ENCODE assay signal across 21 mouse cellular contexts in the genomic region with DNA sequence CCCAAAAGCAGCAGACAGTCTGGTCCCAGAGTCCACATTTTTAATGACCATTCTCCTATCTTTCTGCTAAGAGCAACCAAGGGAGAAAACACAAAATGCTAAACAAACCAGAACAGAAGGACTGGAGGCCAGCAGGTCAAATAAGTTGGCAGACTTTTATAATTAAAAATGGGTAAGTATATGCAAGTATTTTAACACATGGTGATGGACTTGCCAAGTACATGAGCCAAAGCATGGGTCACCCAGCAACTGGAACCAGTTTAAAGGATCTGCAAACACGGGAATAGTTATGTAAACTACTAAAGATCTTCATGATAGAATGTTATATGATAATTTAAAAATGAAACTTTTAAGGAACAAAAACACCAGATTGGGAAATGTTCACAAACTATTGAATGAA. TPM values are rescaled to one million over a fixed set of nuclear protein-coding genes. Genes with fewer than 3 reads are reported as not detected.
DNase-seq lines count a peak whose midpoint lies in the region; ATAC-seq and TF ChIP-seq lines count a peak whose summit lies in the region.
"Had no signal": no experiment of that assay in that cellular context is flagged by ENCODE, and none has a peak within 500 bp of the region (broad histone marks: within the 10 kb centered on the region; RNA-seq: fewer than 3 reads in every experiment).

No protein-coding gene starts in this region.

- no peak overlapping the region for H3K4me2 ChIP-seq in heart, embryonic 15.5 days
- H3K4me2 ChIP-seq in liver, postnatal 0 days (ENCODE audit: low read depth, low read length): no peak overlapping the region
- no peak overlapping the region for H3K4me2 ChIP-seq in lung, postnatal 0 days (replicated peaks; ENCODE audit: low read depth, low read length)
- H3K4me2 ChIP-seq: hindbrain, embryonic 15.5 days; kidney, embryonic 15.5 days; limb, embryonic 15.5 days; midbrain, embryonic 13.5 days had no signal

- H3K79me2 ChIP-seq in liver, adult 2 months (ENCODE audit: control insufficient read depth, insufficient read depth, low read length): no peaks in the 10 kb centered on the region; the same call in 1 of the 2 replicates

- no peak for ATAC-seq in heart, embryonic 15.5 days (replicated peaks; ENCODE audit: insufficient number of reproducible peaks, insufficient read depth, low FRiP score, low read depth)
- ATAC-seq in liver, postnatal 0 days: no peak
- peak; percentile 31 for ATAC-seq in lung, postnatal 0 days
- ATAC-seq: intestine, embryonic 16.5 days; midbrain, embryonic 13.5 days; Patski had no signal

- WGBS in heart, embryonic 15.5 days: 71% methylated on average over 1 of the region's 1 CpGs
- WGBS in liver, adult 2 months: 21% methylated on average over 1 of the region's 1 CpGs
- 70% methylated on average over 1 of the region's 1 CpGs for WGBS in liver, postnatal 0 days (ENCODE audit: insufficient replicate concordance)
- 35% methylated on average over 1 of the region's 1 CpGs for WGBS in lung, postnatal 0 days

- TF ChIP-seq CTCF in liver, adult 2 months (IDR thresholded peaks at IDR 0.05; ENCODE audit: low read depth, low read length): no peak
- no peak for TF ChIP-seq CTCF in liver, postnatal 0 days (IDR thresholded peaks at IDR 0.05; ENCODE audit: low read depth)
- TF ChIP-seq CTCF in lung, postnatal 0 days (IDR thresholded peaks at IDR 0.05): no peak

- no peak for TF ChIP-seq POLR2A in liver, adult 2 months (IDR thresholded peaks at IDR 0.05; ENCODE audit: extremely low read depth, insufficient read depth, low read length)

- H3K4me3 ChIP-seq in heart, embryonic 15.5 days: no peak overlapping the region
- H3K4me3 ChIP-seq in liver, adult 2 months (ENCODE audit: insufficient read depth, low read depth, low read length): no peak overlapping the region
- no peak overlapping the region for H3K4me3 ChIP-seq in liver, postnatal 0 days (ENCODE audit: low read depth, low read length)
- H3K4me3 ChIP-seq in lung, postnatal 0 days (ENCODE audit: low read depth, low read length): no peak overlapping the region
- H3K4me3 ChIP-seq: embryonic facial prominence, embryonic 10.5 days; gastrocnemius, adult 2 months; hindbrain, embryonic 15.5 days; kidney, embryonic 15.5 days; limb, embryonic 15.5 days; megakaryocyte, embryonic 14.5 days; midbrain, embryonic 13.5 days had no signal

- H3K27me3 ChIP-seq in heart, embryonic 15.5 days: no peaks in the 10 kb centered on the region
- no peaks in the 10 kb centered on the region for H3K27me3 ChIP-seq in liver, adult 2 months (ENCODE audit: control insufficient read depth, insufficient read depth, low read length)
- H3K27me3 ChIP-seq in liver, postnatal 0 days (ENCODE audit: insufficient read depth, low read length): no peaks in the 10 kb centered on the region
- H3K27me3 ChIP-seq in lung, postnatal 0 days (replicated peaks; ENCODE audit: insufficient read depth, low read length): no peaks in the 10 kb centered on the region
- H3K27me3 ChIP-seq: hindbrain, embryonic 15.5 days; kidney, embryonic 15.5 days; limb, embryonic 15.5 days; megakaryocyte, embryonic 14.5 days; midbrain, embryonic 13.5 days; Patski had no signal

- intact Hi-C loops in left cerebral cortex, postnatal 10 days (cut with DNase I): no loop called here

- peak overlapping the region; percentile 31; the same call in 1 of the 2 replicates for H3K27ac ChIP-seq in heart, embryonic 15.5 days
- no peak overlapping the region for H3K27ac ChIP-seq in liver, adult 2 months (replicated peaks; ENCODE audit: insufficient read depth, low read depth, low read length)
- H3K27ac ChIP-seq in liver, postnatal 0 days (ENCODE audit: low read depth): no peak overlapping the region
- no peak overlapping the region for H3K27ac ChIP-seq in lung, postnatal 0 days (ENCODE audit: low read length)
- H3K27ac ChIP-seq: embryonic facial prominence, embryonic 10.5 days; gastrocnemius, adult 2 months; hindbrain, embryonic 15.5 days; kidney, embryonic 15.5 days; limb, embryonic 15.5 days; midbrain, embryonic 13.5 days had no signal

- peaks cover 10% of the 10 kb centered on the region; the same call in 1 of the 2 replicates for H3K36me3 ChIP-seq in heart, embryonic 15.5 days
- H3K36me3 ChIP-seq in liver, adult 2 months (ENCODE audit: control insufficient read depth, insufficient read depth, low read length): peaks cover 10% of the 10 kb centered on the region
- peaks cover 27% of the 10 kb centered on the region; the same call in 1 of the 2 replicates for H3K36me3 ChIP-seq in liver, postnatal 0 days (replicated peaks; ENCODE audit: insufficient read depth, low read length)
- H3K36me3 ChIP-seq in lung, postnatal 0 days (ENCODE audit: insufficient read depth, low read length): no peaks in the 10 kb centered on the region

- no peak overlapping the region for H3K9ac ChIP-seq in heart, embryonic 15.5 days
- no peak overlapping the region for H3K9ac ChIP-seq in liver, adult 2 months (ENCODE audit: low read depth, low read length)
- no peak overlapping the region for H3K9ac ChIP-seq in liver, postnatal 0 days (replicated peaks)
- H3K9ac ChIP-seq in lung, postnatal 0 days (replicated peaks; ENCODE audit: low read depth): no peak overlapping the region
- H3K9ac ChIP-seq: hindbrain, embryonic 15.5 days; kidney, embryonic 15.5 days; limb, embryonic 15.5 days; midbrain, embryonic 13.5 days had no signal

- DNase-seq in heart, postnatal 4 days: no peak
- DNase-seq in liver, adult 2 months (ENCODE audit: extremely low read depth, low read depth, low spot score): peak; percentile 86
- no peak for DNase-seq in liver, postnatal 0 days
- peak; percentile 62 for DNase-seq in Muller cell, postnatal 12 days (ENCODE audit: inconsistent ontology term)
- peak; percentile 61 for DNase-seq in lung, postnatal 0 days (ENCODE audit: low spot score)
- DNase-seq in left cerebral cortex, postnatal 10 days (ENCODE audit: extremely low spot score in 1 of 2, low spot score in 2 of 2): no peak
- DNase-seq: adrenal gland, adult 2 months; cerebellum, adult 11-12 months; cerebellum, postnatal 10 days; gastrocnemius, adult 2 months; heart, postnatal 36 days; layer of hippocampus, adult 9-11 months had no signal

- no peak for TF ChIP-seq EP300 in liver, postnatal 0 days (IDR thresholded peaks at IDR 0.05; ENCODE audit: low read depth)
- no peak for TF ChIP-seq EP300 in lung, postnatal 0 days (IDR thresholded peaks at IDR 0.05)

- H3K4me1 ChIP-seq in heart, embryonic 15.5 days (replicated peaks): peaks cover 32% of the 10 kb centered on the region
- peaks cover 18% of the 10 kb centered on the region for H3K4me1 ChIP-seq in liver, adult 2 months (ENCODE audit: control insufficient read depth, insufficient read depth, low read length)
- peaks cover 10% of the 10 kb centered on the region; the same call in 1 of the 2 replicates for H3K4me1 ChIP-seq in liver, postnatal 0 days (ENCODE audit: insufficient read depth)
- H3K4me1 ChIP-seq in lung, postnatal 0 days (ENCODE audit: insufficient read depth, low read depth, low read length): peaks cover 12% of the 10 kb centered on the region; the same call in 1 of the 2 replicates
- H3K4me1 ChIP-seq: embryonic facial prominence, embryonic 10.5 days; hindbrain, embryonic 15.5 days; kidney, embryonic 15.5 days; limb, embryonic 15.5 days; midbrain, embryonic 13.5 days had no signal

- H3K9me3 ChIP-seq in heart, embryonic 15.5 days (replicated peaks): no peaks in the 10 kb centered on the region
- H3K9me3 ChIP-seq in liver, postnatal 0 days (ENCODE audit: low read length): no peaks in the 10 kb centered on the region
- no peaks in the 10 kb centered on the region for H3K9me3 ChIP-seq in lung, postnatal 0 days (ENCODE audit: low read length)
- H3K9me3 ChIP-seq: embryonic facial prominence, embryonic 10.5 days; hindbrain, embryonic 15.5 days; kidney, embryonic 15.5 days; limb, embryonic 15.5 days; megakaryocyte, embryonic 14.5 days; midbrain, embryonic 13.5 days had no signal

RNA-seq across cellular contexts. Expression of gene Fcf1, which starts 18.3 kb away (rescaled TPM):
- polyA plus RNA-seq in heart, embryonic 15.5 days (2015; fragmentation: Nextera tagmentation; extraction: Ambion mirVana): 87.0 and 88.0 TPM in 2 replicates
- total RNA-seq in heart, postnatal 4 days (2021): 10 to 100 TPM; 47.9 to 49.5 TPM
- total RNA-seq in liver, adult 2 months (2014; rRNA removed): 47.5 and 59.7 TPM in 2 replicates
- 21.7 and 23.2 TPM in 2 replicates for polyA plus RNA-seq in liver, adult 2 months (2012; rRNA removed)
- 66.0 and 74.5 TPM in 2 replicates for polyA plus RNA-seq in liver, postnatal 0 days (2015; fragmentation: Nextera tagmentation; extraction: Ambion mirVana)
- 97.1 and 114 TPM in 2 replicates for polyA plus RNA-seq in lung, postnatal 0 days (2015; fragmentation: Nextera tagmentation; extraction: Ambion mirVana)
- total RNA-seq in left cerebral cortex, postnatal 10 days (2021): 10 to 100 TPM; 33.3 to 34.0 TPM

RNA-seq across cellular contexts. Expression of gene Arel1, which starts 18.3 kb away (rescaled TPM):
- polyA plus RNA-seq in heart, embryonic 15.5 days (2015; fragmentation: Nextera tagmentation; extraction: Ambion mirVana): 10.4 and 12.7 TPM in 2 replicates
- total RNA-seq in heart, postnatal 4 days (2021): 10 to 100 TPM; 38.5 to 40.1 TPM
- 22.2 and 22.4 TPM in 2 replicates for total RNA-seq in liver, adult 2 months (2014; rRNA removed)
- 17.6 and 21.0 TPM in 2 replicates for polyA plus RNA-seq in liver, adult 2 months (2012; rRNA removed)
- 5.2 and 6.9 TPM in 2 replicates for polyA plus RNA-seq in liver, postnatal 0 days (2015; fragmentation: Nextera tagmentation; extraction: Ambion mirVana)
- 7.3 and 7.8 TPM in 2 replicates for polyA plus RNA-seq in lung, postnatal 0 days (2015; fragmentation: Nextera tagmentation; extraction: Ambion mirVana)
- 100 to 1,000 TPM; 104 to 112 TPM for total RNA-seq in left cerebral cortex, postnatal 10 days (2021)

RNA-seq across cellular contexts. Expression of gene Ylpm1, which starts 43.8 kb away (rescaled TPM):
- polyA plus RNA-seq in heart, embryonic 15.5 days (2015; fragmentation: Nextera tagmentation; extraction: Ambion mirVana): 16.3 and 18.3 TPM in 2 replicates
- 10 to 100 TPM; 39.4 to 45.2 TPM for total RNA-seq in heart, postnatal 4 days (2021)
- 16.9 TPM in 2 replicates for total RNA-seq in liver, adult 2 months (2014; rRNA removed)
- polyA plus RNA-seq in liver, adult 2 months (2012; rRNA removed): 4.7 and 5.2 TPM in 2 replicates
- polyA plus RNA-seq in liver, postnatal 0 days (2015; fragmentation: Nextera tagmentation; extraction: Ambion mirVana): 5.4 and 6.2 TPM in 2 replicates
- 12.3 and 15.8 TPM in 2 replicates for polyA plus RNA-seq in lung, postnatal 0 days (2015; fragmentation: Nextera tagmentation; extraction: Ambion mirVana)
- total RNA-seq in left cerebral cortex, postnatal 10 days (2021): 100 to 1,000 TPM; 115 to 124 TPM

Comparison
In these comparisons a context has a peak if more than half of its experiments do, and no peak if none do; other contexts are left out.
1. DNase-seq: peak in liver, adult 2 months (single experiment), Muller cell, postnatal 12 days (single experiment) and lung, postnatal 0 days (single experiment); none in heart, postnatal 4 days (single experiment), liver, postnatal 0 days (single experiment) and left cerebral cortex, postnatal 10 days (0 of 2).